Mouse (Mus musculus): Measurements from ENCODE around the gene Thbs2. TPM values are rescaled to one million over a fixed set of nuclear protein-coding genes. Genes with fewer than 3 reads are reported as not detected.

Gene Thbs2
- polyA plus RNA-seq, 1 experiment, result 0.51 TPM

DNA sequence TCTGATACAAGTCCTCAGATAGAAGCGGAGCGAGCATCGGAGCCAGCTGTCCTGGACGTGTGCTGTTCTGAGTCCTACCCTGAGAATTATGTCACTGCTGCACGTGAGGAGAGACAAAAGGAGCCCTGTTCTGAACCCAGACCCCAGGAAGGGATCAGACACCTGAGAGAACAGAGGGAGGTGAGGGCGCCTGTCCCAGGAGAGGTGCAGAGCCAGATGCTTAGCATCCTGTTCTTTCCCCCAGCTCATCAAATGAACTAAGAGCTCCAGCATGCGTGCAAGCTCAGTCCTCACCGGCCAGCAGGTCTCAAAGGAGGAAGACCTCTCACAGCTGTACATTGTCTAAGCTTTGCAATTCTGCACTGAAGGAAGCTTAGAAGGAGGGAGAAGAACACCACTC, 16.8 kb downstream of the Thbs2 start:
- TF ChIP-seq CTCF (IDR thresholded peaks at IDR 0.05; ENCODE audit: control insufficient read depth, insufficient read depth, insufficient replicate concordance, low read depth, low read length), result no peak
- TF ChIP-seq POLR2A (IDR thresholded peaks at IDR 0.05; ENCODE audit: control insufficient read depth, low read depth, low read length), result no peak
- Histone ChIP-seq H3K36me3 (ENCODE audit: control insufficient read depth, insufficient read depth, low read length) (no peaks in the 10 kb centered on the region), H3K4me3 (ENCODE audit: control insufficient read depth, low read depth, low read length) (no peak overlapping the region), H3K4me1 (ENCODE audit: control insufficient read depth, insufficient read depth, low read length) (no peaks in the 10 kb centered on the region), H3K27ac (ENCODE audit: control insufficient read depth, insufficient read depth, low read depth, low read length) (no peak overlapping the region), H3K27me3 (ENCODE audit: control insufficient read depth, insufficient read depth, low read length) (no peaks in the 10 kb centered on the region)

DNA sequence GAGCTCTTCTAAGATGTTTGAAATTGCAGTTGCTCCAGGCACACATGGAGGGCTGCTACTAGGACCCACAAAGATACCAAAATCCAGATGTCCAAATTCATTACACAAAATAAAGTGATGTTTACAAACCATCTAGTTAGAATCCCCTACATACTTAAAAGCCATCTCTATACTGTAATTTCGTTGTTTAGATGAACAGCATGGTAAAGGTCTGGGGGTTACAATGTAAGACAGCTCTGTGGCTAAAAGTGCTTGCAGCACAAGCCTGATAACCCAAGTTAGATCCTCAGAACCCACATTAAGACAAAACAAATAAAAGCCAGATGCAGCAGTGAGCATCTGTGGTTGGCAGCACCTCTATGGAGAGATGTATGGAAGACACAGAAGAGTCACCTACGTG, 18.5 kb downstream of the Thbs2 start:
- Histone ChIP-seq H3K36me3 (ENCODE audit: control insufficient read depth, insufficient read depth, low read length) (no peaks in the 10 kb centered on the region), H3K27me3 (ENCODE audit: control insufficient read depth, insufficient read depth, low read length) (no peaks in the 10 kb centered on the region), H3K4me3 (ENCODE audit: control insufficient read depth, low read depth, low read length) (no peak overlapping the region), H3K4me1 (ENCODE audit: control insufficient read depth, insufficient read depth, low read length) (no peaks in the 10 kb centered on the region), H3K27ac (ENCODE audit: control insufficient read depth, insufficient read depth, low read depth, low read length) (no peak overlapping the region)
- TF ChIP-seq POLR2A (IDR thresholded peaks at IDR 0.05; ENCODE audit: control insufficient read depth, low read depth, low read length) (no peak), CTCF (IDR thresholded peaks at IDR 0.05; ENCODE audit: control insufficient read depth, insufficient read depth, insufficient replicate concordance, low read depth, low read length) (no peak)

DNA sequence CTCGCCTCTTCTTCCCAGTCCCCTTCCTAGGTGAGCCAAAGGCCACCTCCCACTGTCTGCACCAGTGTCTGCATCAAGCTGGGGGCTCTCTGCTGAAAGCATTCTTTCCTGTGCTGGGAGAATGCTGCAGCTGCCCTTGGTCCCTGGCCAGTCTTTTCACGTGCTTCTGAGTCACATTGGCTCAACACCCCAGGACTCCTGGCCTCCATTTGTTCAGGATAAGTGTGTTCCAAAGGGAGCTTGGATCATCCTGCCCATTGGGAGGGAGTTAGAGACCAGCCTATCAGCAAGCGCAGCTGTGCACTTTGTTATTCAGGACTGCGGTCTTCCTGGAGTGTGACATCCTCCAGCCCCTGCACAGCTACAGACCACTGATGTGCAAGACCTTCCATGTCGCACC, 21.6 kb downstream of the Thbs2 start:
- H3K27ac ChIP-seq (ENCODE audit: control insufficient read depth, insufficient read depth, low read depth, low read length), result no peak overlapping the region
- H3K36me3 ChIP-seq (ENCODE audit: control insufficient read depth, insufficient read depth, low read length), result no peaks in the 10 kb centered on the region
- H3K4me1 ChIP-seq (ENCODE audit: control insufficient read depth, insufficient read depth, low read length), result no peaks in the 10 kb centered on the region
- no peak overlapping the region for H3K4me3 ChIP-seq (ENCODE audit: control insufficient read depth, low read depth, low read length)
- H3K27me3 ChIP-seq (ENCODE audit: control insufficient read depth, insufficient read depth, low read length), result no peaks in the 10 kb centered on the region
- TF ChIP-seq CTCF (IDR thresholded peaks at IDR 0.05; ENCODE audit: control insufficient read depth, insufficient read depth, insufficient replicate concordance, low read depth, low read length) (no peak), POLR2A (IDR thresholded peaks at IDR 0.05; ENCODE audit: control insufficient read depth, low read depth, low read length) (no peak)

DNA sequence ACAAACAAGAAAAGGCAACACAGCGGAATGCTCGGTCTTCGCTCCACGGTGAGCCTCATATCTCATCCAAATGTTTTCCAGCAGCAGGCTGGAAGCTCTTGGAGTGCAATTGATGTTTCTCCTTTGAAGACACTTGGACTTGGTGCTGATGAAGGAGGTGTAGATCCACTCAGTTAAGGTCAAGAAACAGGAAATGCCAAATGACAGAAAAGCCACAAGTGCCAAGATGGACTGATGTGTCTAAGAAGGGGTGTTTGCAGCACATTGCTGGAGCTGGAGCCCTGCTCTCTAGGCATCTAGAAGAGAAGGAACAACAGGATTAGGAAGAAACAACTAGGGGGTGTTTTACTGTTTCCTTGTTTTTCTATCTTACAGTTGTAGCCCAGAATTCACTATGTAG, 26.8 kb downstream of the Thbs2 start:
- no peaks in the 10 kb centered on the region for H3K36me3 ChIP-seq (ENCODE audit: control insufficient read depth, insufficient read depth, low read length)
- no peaks in the 10 kb centered on the region for H3K4me1 ChIP-seq (ENCODE audit: control insufficient read depth, insufficient read depth, low read length)
- no peak overlapping the region for H3K4me3 ChIP-seq (ENCODE audit: control insufficient read depth, low read depth, low read length)
- no peaks in the 10 kb centered on the region for H3K27me3 ChIP-seq (ENCODE audit: control insufficient read depth, insufficient read depth, low read length)
- H3K27ac ChIP-seq (ENCODE audit: control insufficient read depth, insufficient read depth, low read depth, low read length), result no peak overlapping the region
- TF ChIP-seq CTCF (IDR thresholded peaks at IDR 0.05; ENCODE audit: control insufficient read depth, insufficient read depth, insufficient replicate concordance, low read depth, low read length) (no peak), POLR2A (IDR thresholded peaks at IDR 0.05; ENCODE audit: control insufficient read depth, low read depth, low read length) (no peak)

DNA sequence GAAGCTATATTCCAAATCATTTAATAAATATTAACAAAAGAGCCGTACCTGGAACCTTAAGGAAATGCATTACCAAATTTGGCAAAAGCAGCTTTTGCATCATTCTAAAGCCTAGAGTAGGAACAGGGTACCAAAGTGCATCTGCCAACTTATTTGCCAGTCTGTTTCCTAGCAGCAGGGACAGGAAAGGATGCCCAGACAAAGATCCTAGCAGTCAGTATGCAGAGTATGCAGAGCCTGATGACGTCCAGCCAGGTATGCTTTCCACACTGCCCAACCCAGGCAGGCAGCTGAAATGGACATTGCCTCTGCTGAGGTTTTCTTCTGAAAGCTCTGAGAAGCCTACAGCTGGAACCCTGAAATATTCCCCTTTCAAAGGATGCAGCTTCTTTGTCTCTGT, 27.6 kb downstream of the Thbs2 start:
- H3K4me3 ChIP-seq (ENCODE audit: control insufficient read depth, low read depth, low read length), result no peak overlapping the region
- no peak overlapping the region for H3K27ac ChIP-seq (ENCODE audit: control insufficient read depth, insufficient read depth, low read depth, low read length)
- no peaks in the 10 kb centered on the region for H3K4me1 ChIP-seq (ENCODE audit: control insufficient read depth, insufficient read depth, low read length)
- H3K36me3 ChIP-seq (ENCODE audit: control insufficient read depth, insufficient read depth, low read length), result no peaks in the 10 kb centered on the region
- TF ChIP-seq POLR2A (IDR thresholded peaks at IDR 0.05; ENCODE audit: control insufficient read depth, low read depth, low read length) (no peak), CTCF (IDR thresholded peaks at IDR 0.05; ENCODE audit: control insufficient read depth, insufficient read depth, insufficient replicate concordance, low read depth, low read length) (no peak)
- H3K27me3 ChIP-seq (ENCODE audit: control insufficient read depth, insufficient read depth, low read length), result no peaks in the 10 kb centered on the region

DNA sequence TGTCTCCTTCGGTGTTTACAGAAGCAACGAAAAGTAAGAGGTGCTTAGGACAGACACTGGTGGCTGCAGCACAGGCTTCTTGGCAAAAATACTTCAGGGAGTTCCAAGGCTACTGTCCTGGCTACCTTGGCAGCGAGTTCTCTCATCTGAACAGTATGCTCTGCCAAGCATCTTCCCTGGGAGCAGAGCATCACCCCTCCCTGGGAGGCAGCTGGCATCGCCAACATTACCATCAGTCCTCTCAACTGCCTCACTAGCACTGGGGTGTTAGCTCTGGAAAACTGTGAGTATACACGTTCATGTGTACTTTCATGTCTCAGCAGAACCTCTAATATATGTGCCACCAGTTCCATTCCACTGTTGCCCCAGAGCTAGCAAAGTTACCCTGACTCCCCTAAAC, 30.7 kb downstream of the Thbs2 start:
- H3K4me1 ChIP-seq (ENCODE audit: control insufficient read depth, insufficient read depth, low read length), result no peaks in the 10 kb centered on the region
- H3K27ac ChIP-seq (ENCODE audit: control insufficient read depth, insufficient read depth, low read depth, low read length), result no peak overlapping the region
- TF ChIP-seq POLR2A (IDR thresholded peaks at IDR 0.05; ENCODE audit: control insufficient read depth, low read depth, low read length) (no peak), CTCF (IDR thresholded peaks at IDR 0.05; ENCODE audit: control insufficient read depth, insufficient read depth, insufficient replicate concordance, low read depth, low read length) (no peak)
- H3K27me3 ChIP-seq (ENCODE audit: control insufficient read depth, insufficient read depth, low read length), result no peaks in the 10 kb centered on the region
- H3K36me3 ChIP-seq (ENCODE audit: control insufficient read depth, insufficient read depth, low read length), result no peaks in the 10 kb centered on the region
- H3K4me3 ChIP-seq (ENCODE audit: control insufficient read depth, low read depth, low read length), result no peak overlapping the region

DNA sequence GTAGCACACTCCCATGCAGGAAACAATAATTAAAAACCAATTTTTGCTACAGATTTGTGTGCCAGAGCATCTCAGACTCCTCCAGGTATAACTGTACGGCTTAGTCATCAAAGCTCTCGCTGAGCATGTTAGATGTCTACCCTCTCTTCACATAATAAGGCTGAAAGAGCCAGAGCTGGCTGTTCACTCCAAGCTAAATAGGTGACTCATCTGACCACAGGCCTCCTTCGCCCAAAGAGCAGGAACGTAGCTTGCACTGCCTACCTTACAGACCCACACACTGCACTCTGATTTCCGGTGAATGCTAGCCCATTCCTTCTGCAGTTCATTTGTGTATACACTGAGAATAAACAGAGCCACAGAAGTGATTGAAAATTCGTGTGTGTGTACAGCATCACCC, 31.6 kb downstream of the Thbs2 start:
- Histone ChIP-seq H3K4me3 (ENCODE audit: control insufficient read depth, low read depth, low read length) (no peak overlapping the region), H3K27me3 (ENCODE audit: control insufficient read depth, insufficient read depth, low read length) (no peaks in the 10 kb centered on the region), H3K27ac (ENCODE audit: control insufficient read depth, insufficient read depth, low read depth, low read length) (no peak overlapping the region), H3K36me3 (ENCODE audit: control insufficient read depth, insufficient read depth, low read length) (no peaks in the 10 kb centered on the region), H3K4me1 (ENCODE audit: control insufficient read depth, insufficient read depth, low read length) (no peaks in the 10 kb centered on the region)
- TF ChIP-seq POLR2A (IDR thresholded peaks at IDR 0.05; ENCODE audit: control insufficient read depth, low read depth, low read length), result no peak
- TF ChIP-seq CTCF (IDR thresholded peaks at IDR 0.05; ENCODE audit: control insufficient read depth, insufficient read depth, insufficient replicate concordance, low read depth, low read length), result no peak

DNA sequence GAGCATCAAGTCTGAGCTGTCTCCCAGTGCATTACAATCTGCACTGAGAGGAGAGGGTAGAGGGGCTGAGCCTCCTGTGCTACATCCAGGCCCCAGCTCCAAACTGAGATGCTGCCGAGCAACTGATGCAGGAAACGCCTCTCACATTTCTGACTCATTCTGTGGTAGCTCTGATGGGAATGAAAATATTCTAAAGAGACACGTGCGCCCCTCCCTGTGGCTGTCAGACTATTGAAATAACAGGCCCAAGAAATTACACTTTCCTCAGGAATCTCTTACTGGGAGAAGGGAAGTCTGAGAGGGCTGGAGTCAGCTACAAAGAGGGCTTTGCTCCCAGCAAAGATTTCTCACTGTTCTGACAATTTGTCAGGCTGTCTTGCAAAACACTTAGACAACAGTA, 34.3 kb downstream of the Thbs2 start:
- no peaks in the 10 kb centered on the region for H3K27me3 ChIP-seq (ENCODE audit: control insufficient read depth, insufficient read depth, low read length)
- no peak overlapping the region for H3K4me3 ChIP-seq (ENCODE audit: control insufficient read depth, low read depth, low read length)
- H3K4me1 ChIP-seq (ENCODE audit: control insufficient read depth, insufficient read depth, low read length), result no peaks in the 10 kb centered on the region
- no peak for TF ChIP-seq CTCF (IDR thresholded peaks at IDR 0.05; ENCODE audit: control insufficient read depth, insufficient read depth, insufficient replicate concordance, low read depth, low read length)
- TF ChIP-seq POLR2A (IDR thresholded peaks at IDR 0.05; ENCODE audit: control insufficient read depth, low read depth, low read length), result no peak
- H3K36me3 ChIP-seq (ENCODE audit: control insufficient read depth, insufficient read depth, low read length), result no peaks in the 10 kb centered on the region
- H3K27ac ChIP-seq (ENCODE audit: control insufficient read depth, insufficient read depth, low read depth, low read length), result no peak overlapping the region

Data from testis, adult 2 months (tissue).